Mouse (Mus musculus): ENCODE measurements around the gene Fap.

Gene Fap

GRCm38 (mm10) chr2:62573753-62574159, at the start of gene Fap:
Fap (minus strand) TSS chr2:62574075.
- no peak for DNase-seq (ENCODE audit: extremely low read depth, low read depth, low spot score)

GRCm38 (mm10) chr2:62623024-62623441, 49.2 kb upstream of the Fap start:
- DNase-seq (ENCODE audit: extremely low read depth, low read depth, low spot score) = no peak

GRCm38 (mm10) chr2:62619679-62620078, 45.8 kb upstream of the Fap start:
- DNase-seq (ENCODE audit: extremely low read depth, low read depth, low spot score) = no peak

- DNase-seq (ENCODE audit: extremely low read depth, low read depth, low spot score) = no peak
These were observed 45.1 kb upstream of the Fap start for GRCm38 (mm10) chr2:62618934-62619341.

- DNase-seq (ENCODE audit: extremely low read depth, low read depth, low spot score) = no peak
These were observed 39.3 kb upstream of the Fap start for GRCm38 (mm10) chr2:62613133-62613532.

GRCm38 (mm10) chr2:62606205-62606604, 32.3 kb upstream of the Fap start:
- no peak for DNase-seq (ENCODE audit: extremely low read depth, low read depth, low spot score)

GRCm38 (mm10) chr2:62603530-62603929, 29.7 kb upstream of the Fap start:
- DNase-seq (ENCODE audit: extremely low read depth, low read depth, low spot score) = no peak

- DNase-seq (ENCODE audit: extremely low read depth, low read depth, low spot score) = peak; percentile 23
These were observed 22.7 kb upstream of the Fap start for GRCm38 (mm10) chr2:62596586-62596985.

- no peak for DNase-seq (ENCODE audit: extremely low read depth, low read depth, low spot score)
These were observed 20.6 kb upstream of the Fap start for GRCm38 (mm10) chr2:62594491-62594890.

GRCm38 (mm10) chr2:62591555-62591954, 17.7 kb upstream of the Fap start:
- DNase-seq (ENCODE audit: extremely low read depth, low read depth, low spot score) = no peak

GRCm38 (mm10) chr2:62589333-62589732, 15.5 kb upstream of the Fap start:
- no peak for DNase-seq (ENCODE audit: extremely low read depth, low read depth, low spot score)

- no peak for DNase-seq (ENCODE audit: extremely low read depth, low read depth, low spot score)
These were observed 11.9 kb upstream of the Fap start for GRCm38 (mm10) chr2:62585769-62586168.

GRCm38 (mm10) chr2:62574962-62575361, 1.1 kb upstream of the Fap start:
- no peak for DNase-seq (ENCODE audit: extremely low read depth, low read depth, low spot score)

GRCm38 (mm10) chr2:62574250-62574649, 375 bp upstream of the Fap start:
- no peak for DNase-seq (ENCODE audit: extremely low read depth, low read depth, low spot score)

- no peak for DNase-seq (ENCODE audit: extremely low read depth, low read depth, low spot score)
These were observed 649 bp downstream of the Fap start for GRCm38 (mm10) chr2:62573099-62573752.

- no peak for DNase-seq (ENCODE audit: extremely low read depth, low read depth, low spot score)
These were observed 9.2 kb downstream of the Fap start for GRCm38 (mm10) chr2:62564687-62565086.

GRCm38 (mm10) chr2:62562661-62563485, 11.0 kb downstream of the Fap start:
- no peak for DNase-seq (ENCODE audit: extremely low read depth, low read depth, low spot score)

GRCm38 (mm10) chr2:62557417-62557816, 16.5 kb downstream of the Fap start:
- no peak for DNase-seq (ENCODE audit: extremely low read depth, low read depth, low spot score)

- DNase-seq (ENCODE audit: extremely low read depth, low read depth, low spot score) = no peak
These were observed 17.5 kb downstream of the Fap start for GRCm38 (mm10) chr2:62556349-62556748.

GRCm38 (mm10) chr2:62549659-62550058, 24.2 kb downstream of the Fap start:
- no peak for DNase-seq (ENCODE audit: extremely low read depth, low read depth, low spot score)

GRCm38 (mm10) chr2:62549131-62549530, 24.7 kb downstream of the Fap start:
- no peak for DNase-seq (ENCODE audit: extremely low read depth, low read depth, low spot score)

- DNase-seq (ENCODE audit: extremely low read depth, low read depth, low spot score) = no peak
These were observed 25.8 kb downstream of the Fap start for GRCm38 (mm10) chr2:62548104-62548503.

Data from fat pad, adult 2 months (tissue).